Mouse (Mus musculus) adrenal gland, adult 18-20 months (tissue): Measurements from ENCODE around the gene Mageb18. TPM values are rescaled to one million over a fixed set of nuclear protein-coding genes. Genes with fewer than 3 reads are reported as not detected.
"Not testable (repeated sequence)": the region's sequence is repeated elsewhere in the genome, so short reads cannot be mapped to it uniquely, and the experiment has no call there.

Source experiments
- DNase-seq, 2 experiments: peaks; one replicate each; pipeline ENCODE4 v3.0.0; 2021 to 2022; ENCODE audit warnings: low spot score in 2 of 2
- long read RNA-seq, 2 experiments: library from polyadenylated mRNA; stranded (forward); transcript quantifications; one replicate each; pipeline ENCODE4 v2.0.0; 2021
- total RNA-seq, 2 experiments: library from RNA; stranded (reverse); gene quantifications; 1 replicate in 1 of 2; 2 replicates in 1 of 2; pipeline ENCODE4 v1.2.3; 2021

Mageb18 gene
- not detected for total RNA-seq
- long read RNA-seq, experiment 1: 0 reads
- long read RNA-seq, experiment 2: 0 reads

GRCm38 (mm10) chrX:92599472-92599871, at the start of gene Mageb18:
Gene Mageb18, minus strand, starts transcription at chrX:92599572.
- no peak for DNase-seq

- no peak for DNase-seq
Measured at GRCm38 (mm10) chrX:92612788-92613187, 13.4 kb upstream of the Mageb18 start.

- no peak for DNase-seq
Measured at GRCm38 (mm10) chrX:92610466-92610865, 11.1 kb upstream of the Mageb18 start.

- no peak for DNase-seq
Measured at GRCm38 (mm10) chrX:92597324-92597723, 2.0 kb downstream of the Mageb18 start.

GRCm38 (mm10) chrX:92527826-92528225, 71.5 kb downstream of the Mageb18 start:
- DNase-seq: no peak

- no peak for DNase-seq
Measured at GRCm38 (mm10) chrX:92498254-92498653, 101.1 kb downstream of the Mageb18 start.

- not testable (repeated sequence) for DNase-seq
Measured at GRCm38 (mm10) chrX:92489649-92490048, 109.7 kb downstream of the Mageb18 start, which contains the start of gene Gm5941. Gene Gm5941, plus strand, starts transcription at chrX:92489949.

GRCm38 (mm10) chrX:92464773-92465172, 134.6 kb downstream of the Mageb18 start:
- DNase-seq: no peak

GRCm38 (mm10) chrX:92460496-92460895, 138.9 kb downstream of the Mageb18 start:
- DNase-seq: no peak

GRCm38 (mm10) chrX:92387384-92387783, 212.0 kb downstream of the Mageb18 start:
- DNase-seq: no peak

- peak; percentile 23 to 41 for DNase-seq
Measured at GRCm38 (mm10) chrX:92342924-92343323, 256.4 kb downstream of the Mageb18 start.

GRCm38 (mm10) chrX:92340906-92341305, 258.5 kb downstream of the Mageb18 start:
- DNase-seq: no peak

- DNase-seq: no peak
Measured at GRCm38 (mm10) chrX:92339551-92339950, 259.8 kb downstream of the Mageb18 start.

GRCm38 (mm10) chrX:92333459-92333858, 265.9 kb downstream of the Mageb18 start:
- no peak for DNase-seq

- DNase-seq: no peak
Measured at GRCm38 (mm10) chrX:92323599-92323998, 275.8 kb downstream of the Mageb18 start.

- no peak for DNase-seq
Measured at GRCm38 (mm10) chrX:92280619-92281018, 318.8 kb downstream of the Mageb18 start.

Other genes starting within 250 kb of the Mageb18 start
- not detected for gene Gm5941, start 109.6 kb downstream of the Mageb18 start, total RNA-seq